Mouse (Mus musculus) testis, adult 2 months (tissue): ENCODE results near the gene Lztfl1.

Source experiments
- CTCF ChIP-seq: fragments of 200-500 bp; IDR thresholded peaks from 2 replicates; pipeline ENCODE4 v1.5.1; 2012; ENCODE audit warnings: low read depth, mild to moderate bottlenecking, inconsistent platforms, low read length, moderate library complexity; ENCODE audit not compliant: control insufficient read depth, insufficient read depth, insufficient replicate concordance
- POLR2A ChIP-seq: fragments of 200-500 bp; IDR thresholded peaks from 2 replicates; pipeline ENCODE4 v1.6.1; 2012; ENCODE audit warnings: low read depth, mild to moderate bottlenecking, inconsistent platforms, low read length, moderate library complexity; ENCODE audit not compliant: control insufficient read depth

GRCm38 (mm10) chr9:123679198-123679597 lies 38.3 kb downstream of the Lztfl1 start:
- TF ChIP-seq POLR2A, result no peak
- TF ChIP-seq CTCF, result no peak
